8 mouse cellular contexts compared by ENCODE assay signal in the genomic region with DNA sequence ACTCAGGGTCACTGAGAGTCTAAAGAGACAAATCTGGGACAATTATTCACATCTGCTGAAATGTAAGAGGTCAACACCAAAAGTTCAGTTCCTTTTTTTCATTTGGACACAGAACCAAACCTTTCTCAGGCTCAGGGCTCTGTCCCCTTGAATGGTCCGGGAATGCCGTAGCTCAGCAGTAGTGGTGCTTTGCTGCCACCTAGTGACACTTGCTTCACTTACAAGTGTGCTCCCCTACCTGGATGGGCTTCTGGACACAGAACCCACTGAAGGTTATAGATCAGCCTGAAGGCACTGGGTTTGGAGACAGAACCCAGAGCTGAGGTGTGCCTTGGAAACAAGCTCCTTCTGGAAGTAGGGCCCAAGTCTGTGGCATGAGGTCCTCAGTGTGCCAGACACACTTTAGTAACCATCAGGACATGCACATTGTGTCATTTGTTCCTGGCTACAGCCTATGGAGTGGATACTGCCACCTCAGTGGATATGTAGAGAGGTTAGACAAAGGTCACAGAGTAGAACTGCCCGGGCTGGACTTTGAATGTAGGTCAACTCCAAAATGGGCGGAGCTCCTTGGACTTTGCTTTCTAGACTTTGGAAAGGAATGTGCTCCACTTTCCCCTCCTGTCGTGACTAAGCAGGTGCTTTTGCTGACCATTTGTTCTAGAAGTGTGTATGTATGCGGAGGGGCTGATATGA. TPM values are rescaled to one million over a fixed set of nuclear protein-coding genes. Genes with fewer than 3 reads are reported as not detected.
DNase-seq lines count a peak whose midpoint lies in the region; ATAC-seq and TF ChIP-seq lines count a peak whose summit lies in the region.

No protein-coding gene starts in this region.

- 33% methylated on average over 6 of the region's 6 CpGs for WGBS in bone marrow, adult 2 months
- WGBS in embryonic facial prominence, embryonic 12.5 days: 34% methylated on average over 6 of the region's 6 CpGs
- WGBS in kidney, postnatal 0 days: 31% methylated on average over 6 of the region's 6 CpGs
- WGBS in liver, embryonic 13.5 days (ENCODE audit: insufficient replicate concordance): 29% methylated on average over 6 of the region's 6 CpGs
- WGBS in neural tube, embryonic 13.5 days: 38% methylated on average over 6 of the region's 6 CpGs
- WGBS in stomach, postnatal 0 days: 31% methylated on average over 6 of the region's 6 CpGs

- H3K4me1 ChIP-seq in E14TG2a.4 (replicated peaks; ENCODE audit: low read depth, low read length): 0 out of 2 replicates have a peak, but pooled peaks cover 9% of the 10 kb centered on the region
- no peaks in the 10 kb centered on the region for H3K4me1 ChIP-seq in bone marrow, adult 2 months (ENCODE audit: control insufficient read depth, insufficient read depth, low read length)
- H3K4me1 ChIP-seq in embryonic facial prominence, embryonic 12.5 days: no peaks in the 10 kb centered on the region
- no peaks in the 10 kb centered on the region for H3K4me1 ChIP-seq in kidney, postnatal 0 days (replicated peaks; ENCODE audit: insufficient read depth, low read length)
- peaks cover 37% of the 10 kb centered on the region for H3K4me1 ChIP-seq in liver, embryonic 13.5 days (replicated peaks)
- no peaks in the 10 kb centered on the region for H3K4me1 ChIP-seq in neural tube, embryonic 13.5 days (replicated peaks)
- H3K4me1 ChIP-seq in stomach, postnatal 0 days (replicated peaks; ENCODE audit: control insufficient read depth, insufficient read depth): no peaks in the 10 kb centered on the region

- TF ChIP-seq POLR2A in bone marrow, adult 2 months (IDR thresholded peaks at IDR 0.05; ENCODE audit: borderline replicate concordance, control insufficient read depth, low read depth, low read length): no peak

- peak; percentile 35 to 51 for DNase-seq in heart, adult 9 months (ENCODE audit: low spot score in 2 of 2)
- DNase-seq in kidney, postnatal 0 days (ENCODE audit: low spot score): peak; percentile 86
- DNase-seq in liver, embryonic 13.5 days: peak; percentile 48
- peak; percentile 80 for DNase-seq in stomach, postnatal 0 days (ENCODE audit: low spot score)

- no peak overlapping the region for H3K4me2 ChIP-seq in embryonic facial prominence, embryonic 12.5 days (replicated peaks)
- no peak overlapping the region for H3K4me2 ChIP-seq in kidney, postnatal 0 days (ENCODE audit: low read length)
- H3K4me2 ChIP-seq in liver, embryonic 13.5 days: no peak overlapping the region
- H3K4me2 ChIP-seq in neural tube, embryonic 13.5 days: no peak overlapping the region
- H3K4me2 ChIP-seq in stomach, postnatal 0 days (replicated peaks; ENCODE audit: low read depth): no peak overlapping the region

- H3K9ac ChIP-seq in embryonic facial prominence, embryonic 12.5 days: no peak overlapping the region
- H3K9ac ChIP-seq in kidney, postnatal 0 days (ENCODE audit: low read depth, low read length): no peak overlapping the region
- H3K9ac ChIP-seq in liver, embryonic 13.5 days: no peak overlapping the region
- no peak overlapping the region for H3K9ac ChIP-seq in neural tube, embryonic 13.5 days
- no peak overlapping the region for H3K9ac ChIP-seq in stomach, postnatal 0 days (ENCODE audit: low read length)

- H3K36me3 ChIP-seq in E14TG2a.4 (ENCODE audit: insufficient read depth, low read length): no peaks in the 10 kb centered on the region
- H3K36me3 ChIP-seq in embryonic facial prominence, embryonic 12.5 days: no peaks in the 10 kb centered on the region
- no peaks in the 10 kb centered on the region for H3K36me3 ChIP-seq in kidney, postnatal 0 days (ENCODE audit: insufficient read depth, low read length)
- no peaks in the 10 kb centered on the region for H3K36me3 ChIP-seq in liver, embryonic 13.5 days
- H3K36me3 ChIP-seq in neural tube, embryonic 13.5 days: no peaks in the 10 kb centered on the region
- no peaks in the 10 kb centered on the region for H3K36me3 ChIP-seq in stomach, postnatal 0 days (ENCODE audit: control insufficient read depth, insufficient read depth, low read length)

- peak; percentile 56 for TF ChIP-seq CTCF in E14TG2a.4 (conservative IDR thresholded peaks at IDR 0.05; ENCODE audit: low read length)
- TF ChIP-seq CTCF in bone marrow, adult 2 months (IDR thresholded peaks at IDR 0.05; ENCODE audit: control insufficient read depth, insufficient read depth, low read length): peak; percentile 95
- peak; percentile 97 for TF ChIP-seq CTCF in kidney, postnatal 0 days (IDR thresholded peaks at IDR 0.05; ENCODE audit: low read depth)
- TF ChIP-seq CTCF in stomach, postnatal 0 days (IDR thresholded peaks at IDR 0.05; ENCODE audit: low read depth): peak; percentile 98

- peaks cover 4% of the 10 kb centered on the region; the same call in 1 of the 2 replicates for H3K27me3 ChIP-seq in E14TG2a.4 (ENCODE audit: insufficient read depth, low read length)
- H3K27me3 ChIP-seq in embryonic facial prominence, embryonic 12.5 days: no peaks in the 10 kb centered on the region
- H3K27me3 ChIP-seq in kidney, postnatal 0 days (ENCODE audit: insufficient read depth, low read length): no peaks in the 10 kb centered on the region
- peaks cover 3% of the 10 kb centered on the region; the same call in 1 of the 2 replicates for H3K27me3 ChIP-seq in liver, embryonic 13.5 days
- H3K27me3 ChIP-seq in neural tube, embryonic 13.5 days: no peaks in the 10 kb centered on the region
- H3K27me3 ChIP-seq in stomach, postnatal 0 days (ENCODE audit: control insufficient read depth, insufficient read depth, low read length): no peaks in the 10 kb centered on the region

- no peaks in the 10 kb centered on the region for H3K9me3 ChIP-seq in E14TG2a.4 (ENCODE audit: low read length)
- no peaks in the 10 kb centered on the region for H3K9me3 ChIP-seq in embryonic facial prominence, embryonic 12.5 days
- H3K9me3 ChIP-seq in kidney, postnatal 0 days (replicated peaks; ENCODE audit: low read length): no peaks in the 10 kb centered on the region
- no peaks in the 10 kb centered on the region for H3K9me3 ChIP-seq in liver, embryonic 13.5 days (replicated peaks)
- no peaks in the 10 kb centered on the region for H3K9me3 ChIP-seq in neural tube, embryonic 13.5 days
- no peaks in the 10 kb centered on the region for H3K9me3 ChIP-seq in stomach, postnatal 0 days (ENCODE audit: control insufficient read depth, low read length)

- no peak overlapping the region for H3K4me3 ChIP-seq in E14TG2a.4 (replicated peaks; ENCODE audit: low read length)
- no peak overlapping the region for H3K4me3 ChIP-seq in bone marrow, adult 2 months (replicated peaks; ENCODE audit: control insufficient read depth, low read depth, low read length)
- H3K4me3 ChIP-seq in embryonic facial prominence, embryonic 12.5 days: no peak overlapping the region
- no peak overlapping the region for H3K4me3 ChIP-seq in kidney, postnatal 0 days (replicated peaks; ENCODE audit: low read depth, low read length)
- no peak overlapping the region for H3K4me3 ChIP-seq in liver, embryonic 13.5 days (replicated peaks)
- no peak overlapping the region for H3K4me3 ChIP-seq in neural tube, embryonic 13.5 days
- H3K4me3 ChIP-seq in stomach, postnatal 0 days (ENCODE audit: low read depth, low read length): no peak overlapping the region

- peak; percentile 57; the same call in 1 of the 2 replicates for ATAC-seq in embryonic facial prominence, embryonic 12.5 days (ENCODE audit: insufficient number of reproducible peaks, insufficient read depth, low FRiP score, low TSS enrichment)
- ATAC-seq in kidney, postnatal 0 days (replicated peaks; ENCODE audit: low FRiP score, low read depth): peak; percentile 75
- ATAC-seq in liver, embryonic 13.5 days (ENCODE audit: low read depth): no peak
- peak; percentile 63; the same call in 1 of the 2 replicates for ATAC-seq in neural tube, embryonic 13.5 days (ENCODE audit: low read depth)
- ATAC-seq in stomach, postnatal 0 days (ENCODE audit: low FRiP score, low TSS enrichment): peak; percentile 72

- TF ChIP-seq EP300 in stomach, postnatal 0 days (optimal IDR thresholded peaks at IDR 0.05): no peak

- no peak overlapping the region for H3K27ac ChIP-seq in bone marrow, adult 2 months (ENCODE audit: control insufficient read depth, insufficient read depth, low read depth, low read length, poor library complexity)
- H3K27ac ChIP-seq in embryonic facial prominence, embryonic 12.5 days: no peak overlapping the region
- H3K27ac ChIP-seq in kidney, postnatal 0 days: no peak overlapping the region
- H3K27ac ChIP-seq in liver, embryonic 13.5 days: no peak overlapping the region
- H3K27ac ChIP-seq in neural tube, embryonic 13.5 days (replicated peaks): no peak overlapping the region
- no peak overlapping the region for H3K27ac ChIP-seq in stomach, postnatal 0 days (replicated peaks)

RNA-seq across cellular contexts. Expression of a gene that starts 3.7 kb away (rescaled TPM):
- polyA plus RNA-seq in bone marrow, adult 2 months (2011; ENCODE audit: insufficient read depth, insufficient read length, low replicate concordance, missing spikeins): 1.3 TPM in 1 of 2 replicates, not detected in the other
- polyA plus RNA-seq in embryonic facial prominence, embryonic 12.5 days (2016; fragmentation: Nextera tagmentation; extraction: Ambion mirVana): 0.14 and 0.60 TPM in 2 replicates
- polyA plus RNA-seq in kidney, postnatal 0 days (2015; fragmentation: Nextera tagmentation; extraction: Ambion mirVana): 0.56 and 0.99 TPM in 2 replicates
- 3.0 and 3.4 TPM in 2 replicates for polyA plus RNA-seq in liver, embryonic 13.5 days (2015; fragmentation: Nextera tagmentation; extraction: Ambion mirVana)
- not detected in 2 replicates for polyA plus RNA-seq in neural tube, embryonic 13.5 days (2015; fragmentation: Nextera tagmentation; extraction: Ambion mirVana)
- 0.06 and 0.13 TPM in 2 replicates for polyA plus RNA-seq in stomach, postnatal 0 days (2015; fragmentation: Nextera tagmentation; extraction: Ambion mirVana)

RNA-seq across cellular contexts. Expression of a gene that starts 34.4 kb away (rescaled TPM):
- 0.42 TPM in 1 of 2 replicates, not detected in the other for polyA plus RNA-seq in bone marrow, adult 2 months (2011; ENCODE audit: insufficient read depth, insufficient read length, low replicate concordance, missing spikeins)
- 7.0 and 8.1 TPM in 2 replicates for polyA plus RNA-seq in embryonic facial prominence, embryonic 12.5 days (2016; fragmentation: Nextera tagmentation; extraction: Ambion mirVana)
- polyA plus RNA-seq in kidney, postnatal 0 days (2015; fragmentation: Nextera tagmentation; extraction: Ambion mirVana): 1.3 and 1.4 TPM in 2 replicates
- polyA plus RNA-seq in liver, embryonic 13.5 days (2015; fragmentation: Nextera tagmentation; extraction: Ambion mirVana): 0.13 and 0.22 TPM in 2 replicates
- polyA plus RNA-seq in neural tube, embryonic 13.5 days (2015; fragmentation: Nextera tagmentation; extraction: Ambion mirVana): 10.1 and 10.7 TPM in 2 replicates
- 0.25 and 0.28 TPM in 2 replicates for polyA plus RNA-seq in stomach, postnatal 0 days (2015; fragmentation: Nextera tagmentation; extraction: Ambion mirVana)
